Mouse (Mus musculus): Measurements from ENCODE around the gene Angptl2. TPM values are rescaled to one million over a fixed set of nuclear protein-coding genes. Genes with fewer than 3 reads are reported as not detected.
"Not testable (repeated sequence)": the region's sequence is repeated elsewhere in the genome, so short reads cannot be mapped to it uniquely, and the experiment has no call there.

Gene Angptl2
- polyA plus RNA-seq, 1 experiment: 6.4 TPM

DNA sequence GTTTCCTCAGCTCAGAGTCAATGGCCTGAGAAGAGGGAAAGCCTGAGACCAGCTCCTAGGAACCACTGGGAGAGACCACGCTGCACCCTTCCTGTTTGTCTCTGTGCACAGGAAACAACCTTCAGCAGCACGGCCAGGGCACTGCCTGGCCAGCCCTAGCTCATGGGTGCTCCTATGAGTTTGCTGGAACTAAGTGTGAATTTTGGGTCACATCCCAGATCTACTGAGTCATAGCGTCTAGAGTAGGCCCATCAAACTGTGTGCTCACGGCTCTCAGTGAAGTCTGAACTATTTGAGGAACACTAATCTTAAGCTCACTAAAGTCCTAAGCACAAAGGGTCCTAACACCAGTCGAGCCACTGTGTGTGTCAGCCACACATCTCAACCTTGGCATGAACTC lies 10.9 kb upstream of the Angptl2 start:
- no peak for DNase-seq
- Histone ChIP-seq H3K27me3 (ENCODE audit: control insufficient read depth, insufficient read depth, low read length) (no peaks in the 10 kb centered on the region), H3K4me1 (ENCODE audit: control insufficient read depth, insufficient read depth, low read length) (peaks cover 42% of the 10 kb centered on the region), H3K27ac (ENCODE audit: insufficient read depth, low read length) (no peak overlapping the region), H3K4me3 (replicated peaks; ENCODE audit: insufficient read depth, low read depth, low read length) (no peak overlapping the region)
- TF ChIP-seq POLR2A (IDR thresholded peaks at IDR 0.05; ENCODE audit: borderline replicate concordance, insufficient read depth, low read length) (no peak), CTCF (IDR thresholded peaks at IDR 0.05; ENCODE audit: borderline replicate concordance, insufficient read depth, low read depth, low read length) (no peak)
- whole genome bisulfite sequencing: 63% methylated on average over 5 of the region's 5 CpGs

DNA sequence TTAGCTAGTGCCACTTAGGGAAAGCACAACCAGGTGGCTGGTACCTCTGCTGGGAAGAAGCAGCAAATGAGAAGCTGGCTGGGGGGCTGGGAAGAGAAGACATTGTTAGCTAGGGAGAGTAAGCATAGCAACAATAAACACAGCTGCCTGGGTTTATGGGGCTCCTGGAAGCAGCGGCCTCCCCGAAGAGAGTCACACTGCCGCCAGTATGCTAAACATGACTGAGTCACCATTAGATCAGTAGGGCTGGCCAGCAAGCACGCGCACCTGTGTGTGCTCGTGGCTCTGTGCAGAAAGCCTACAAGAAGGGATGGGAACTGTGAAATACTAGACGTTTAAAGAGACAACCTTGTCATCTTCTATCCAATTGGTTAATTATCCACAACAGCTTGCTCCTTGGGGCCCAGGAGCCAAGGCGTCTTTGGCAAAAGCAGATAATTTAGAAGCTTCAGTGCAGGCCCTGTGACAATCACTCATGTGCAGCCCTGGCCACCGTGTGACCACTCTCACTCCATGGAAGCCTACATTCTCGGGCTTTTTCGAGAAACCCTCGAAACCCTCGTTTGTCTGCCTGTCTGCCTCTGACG lies 9.8 kb upstream of the Angptl2 start:
- H3K27ac ChIP-seq (ENCODE audit: insufficient read depth, low read length): no peak overlapping the region
- no peak for TF ChIP-seq POLR2A (IDR thresholded peaks at IDR 0.05; ENCODE audit: borderline replicate concordance, insufficient read depth, low read length)
- no peak for TF ChIP-seq CTCF (IDR thresholded peaks at IDR 0.05; ENCODE audit: borderline replicate concordance, insufficient read depth, low read depth, low read length)

DNA sequence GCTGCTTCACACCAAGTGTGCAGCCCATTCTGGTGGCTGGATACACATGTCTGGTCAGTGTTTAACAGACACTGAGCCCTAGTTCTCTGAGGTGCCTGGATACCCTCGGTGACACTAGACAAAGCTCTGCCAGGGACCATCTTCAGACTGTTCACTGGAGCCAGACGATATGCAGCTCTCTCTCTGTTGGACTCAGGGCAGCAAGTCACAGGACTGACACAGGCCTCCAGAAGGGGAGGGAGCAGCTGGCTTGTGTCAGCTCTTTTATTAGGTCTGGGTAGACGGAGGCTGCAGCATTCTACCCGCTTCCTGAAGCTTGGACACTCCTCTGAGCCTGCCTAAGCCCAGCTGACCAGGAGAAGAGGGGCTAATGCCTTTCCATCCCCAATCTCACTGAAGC lies 8.8 kb upstream of the Angptl2 start:
- no peak for TF ChIP-seq CTCF (IDR thresholded peaks at IDR 0.05; ENCODE audit: borderline replicate concordance, insufficient read depth, low read depth, low read length)
- no peak for TF ChIP-seq POLR2A (IDR thresholded peaks at IDR 0.05; ENCODE audit: borderline replicate concordance, insufficient read depth, low read length)
- H3K4me3 ChIP-seq (replicated peaks; ENCODE audit: insufficient read depth, low read depth, low read length): no peak overlapping the region
- no peak overlapping the region for H3K27ac ChIP-seq (ENCODE audit: insufficient read depth, low read length)
- DNase-seq: no peak
- WGBS: 19% methylated on average over 4 of the region's 4 CpGs
- peaks cover 41% of the 10 kb centered on the region for H3K4me1 ChIP-seq (ENCODE audit: control insufficient read depth, insufficient read depth, low read length)
- no peaks in the 10 kb centered on the region for H3K27me3 ChIP-seq (ENCODE audit: control insufficient read depth, insufficient read depth, low read length)

More for the DNA sequence above, 9.8 kb upstream of the Angptl2 start:
- no peak overlapping the region for H3K4me3 ChIP-seq (replicated peaks; ENCODE audit: insufficient read depth, low read depth, low read length)
- peaks cover 38% of the 10 kb centered on the region for H3K4me1 ChIP-seq (ENCODE audit: control insufficient read depth, insufficient read depth, low read length)
- DNase-seq: peak in 1 of 2 experiments; percentile 38
- 36% methylated on average over 14 of the region's 14 CpGs for WGBS
- H3K27me3 ChIP-seq (ENCODE audit: control insufficient read depth, insufficient read depth, low read length): no peaks in the 10 kb centered on the region

DNA sequence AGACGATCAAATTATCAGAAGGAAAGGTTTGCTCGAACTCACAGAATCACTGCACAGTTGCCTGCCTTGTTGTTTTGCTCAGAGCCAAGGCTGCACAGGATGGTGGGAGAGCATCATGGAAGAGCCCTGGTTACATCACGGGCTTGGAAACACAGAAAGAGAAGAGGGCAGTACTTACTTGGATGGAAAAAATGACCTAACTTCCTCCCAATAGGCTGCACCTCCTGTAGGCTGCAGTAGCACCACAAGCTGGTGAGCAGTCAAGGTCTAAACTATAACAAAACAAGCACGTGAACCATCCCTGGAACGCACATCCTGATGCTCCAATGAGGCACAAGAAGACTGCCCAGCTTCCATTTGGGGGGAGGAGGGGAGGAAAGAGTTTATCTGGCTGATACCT lies 7.7 kb upstream of the Angptl2 start:
- Histone ChIP-seq H3K4me3 (replicated peaks; ENCODE audit: insufficient read depth, low read depth, low read length) (no peak overlapping the region), H3K27me3 (ENCODE audit: control insufficient read depth, insufficient read depth, low read length) (no peaks in the 10 kb centered on the region), H3K27ac (ENCODE audit: insufficient read depth, low read length) (no peak overlapping the region), H3K4me1 (ENCODE audit: control insufficient read depth, insufficient read depth, low read length) (peaks cover 32% of the 10 kb centered on the region)
- WGBS: 86% methylated on average over 5 of the region's 5 CpGs
- DNase-seq: no peak
- TF ChIP-seq CTCF (IDR thresholded peaks at IDR 0.05; ENCODE audit: borderline replicate concordance, insufficient read depth, low read depth, low read length) (no peak), POLR2A (IDR thresholded peaks at IDR 0.05; ENCODE audit: borderline replicate concordance, insufficient read depth, low read length) (no peak)

GRCm38 (mm10) chr2:33210841-33211240 lies 5.0 kb upstream of the Angptl2 start:
- Histone ChIP-seq H3K27me3 (ENCODE audit: control insufficient read depth, insufficient read depth, low read length) (no peaks in the 10 kb centered on the region), H3K4me3 (replicated peaks; ENCODE audit: insufficient read depth, low read depth, low read length) (no peak overlapping the region), H3K4me1 (ENCODE audit: control insufficient read depth, insufficient read depth, low read length) (peaks cover 36% of the 10 kb centered on the region), H3K27ac (ENCODE audit: insufficient read depth, low read length) (no peak overlapping the region)
- WGBS: 39% methylated on average over 2 of the region's 2 CpGs
- TF ChIP-seq POLR2A (IDR thresholded peaks at IDR 0.05; ENCODE audit: borderline replicate concordance, insufficient read depth, low read length): no peak
- no peak for TF ChIP-seq CTCF (IDR thresholded peaks at IDR 0.05; ENCODE audit: borderline replicate concordance, insufficient read depth, low read depth, low read length)
- no peak for DNase-seq

DNA sequence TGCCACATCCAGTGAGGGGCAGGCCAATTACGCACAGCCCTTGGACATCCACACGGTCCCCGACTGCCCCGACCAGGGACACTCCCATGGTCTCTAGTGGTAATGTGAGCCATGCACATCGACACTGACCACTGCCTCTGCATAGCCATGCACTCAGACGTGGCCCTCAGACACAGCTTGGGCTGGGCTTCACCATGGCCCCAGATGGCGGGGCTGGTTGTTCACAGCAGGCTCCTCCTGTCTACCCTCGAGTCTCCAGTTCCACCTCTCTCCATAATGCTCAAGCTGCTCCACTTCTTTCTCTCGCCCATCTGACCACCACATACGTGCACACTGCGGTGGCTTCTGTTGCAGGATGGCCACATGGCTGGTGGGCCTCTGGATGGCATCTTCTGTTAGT lies 4.6 kb upstream of the Angptl2 start:
- peak; percentile 67 to 70 for DNase-seq
- not testable (repeated sequence) for H3K4me3 ChIP-seq (replicated peaks; ENCODE audit: insufficient read depth, low read depth, low read length); H3K27me3 ChIP-seq (ENCODE audit: control insufficient read depth, insufficient read depth, low read length); H3K27ac ChIP-seq (ENCODE audit: insufficient read depth, low read length)
- 26% methylated on average over 11 of the region's 11 CpGs for WGBS
- H3K4me1 ChIP-seq (ENCODE audit: control insufficient read depth, insufficient read depth, low read length): peaks cover 36% of the 10 kb centered on the region

- no peak overlapping the region for H3K27ac ChIP-seq (ENCODE audit: insufficient read depth, low read length)
- peaks cover 38% of the 10 kb centered on the region for H3K4me1 ChIP-seq (ENCODE audit: control insufficient read depth, insufficient read depth, low read length)
- DNase-seq: no peak
- WGBS: 64% methylated on average over 5 of the region's 5 CpGs
- no peak overlapping the region for H3K4me3 ChIP-seq (replicated peaks; ENCODE audit: insufficient read depth, low read depth, low read length)
- H3K27me3 ChIP-seq (ENCODE audit: control insufficient read depth, insufficient read depth, low read length): no peaks in the 10 kb centered on the region
- TF ChIP-seq POLR2A (IDR thresholded peaks at IDR 0.05; ENCODE audit: borderline replicate concordance, insufficient read depth, low read length): no peak
Observed at GRCm38 (mm10) chr2:33215177-33215699, 631 bp upstream of the Angptl2 start.

- Histone ChIP-seq H3K27me3 (ENCODE audit: control insufficient read depth, insufficient read depth, low read length) (no peaks in the 10 kb centered on the region), H3K4me3 (replicated peaks; ENCODE audit: insufficient read depth, low read depth, low read length) (no peak overlapping the region), H3K27ac (ENCODE audit: insufficient read depth, low read length) (no peak overlapping the region), H3K4me1 (ENCODE audit: control insufficient read depth, insufficient read depth, low read length) (peaks cover 35% of the 10 kb centered on the region)
- no peak for TF ChIP-seq CTCF (IDR thresholded peaks at IDR 0.05; ENCODE audit: borderline replicate concordance, insufficient read depth, low read depth, low read length)
- TF ChIP-seq POLR2A (IDR thresholded peaks at IDR 0.05; ENCODE audit: borderline replicate concordance, insufficient read depth, low read length): no peak
- WGBS: 63% methylated on average over 18 of the region's 18 CpGs
- DNase-seq: no peak
Observed at GRCm38 (mm10) chr2:33216645-33217424, 966 bp downstream of the Angptl2 start.

All from cerebellum, adult 2 months (tissue).